Mouse (Mus musculus) megakaryocyte, embryonic 14.5 days (primary cell): ENCODE measurements around the gene Phf23.

Source experiments
- FLI1 ChIP-seq: IDR thresholded peaks from 2 replicates; pipeline ENCODE4 v1.6.1; 2012; ENCODE audit warnings: low read length, inconsistent platforms, mixed read lengths
- GATA1 ChIP-seq: IDR thresholded peaks from 3 replicates; pipeline ENCODE4 v1.6.1; 2012; ENCODE audit warnings: mixed read lengths, low read length, inconsistent platforms, borderline replicate concordance

DNA sequence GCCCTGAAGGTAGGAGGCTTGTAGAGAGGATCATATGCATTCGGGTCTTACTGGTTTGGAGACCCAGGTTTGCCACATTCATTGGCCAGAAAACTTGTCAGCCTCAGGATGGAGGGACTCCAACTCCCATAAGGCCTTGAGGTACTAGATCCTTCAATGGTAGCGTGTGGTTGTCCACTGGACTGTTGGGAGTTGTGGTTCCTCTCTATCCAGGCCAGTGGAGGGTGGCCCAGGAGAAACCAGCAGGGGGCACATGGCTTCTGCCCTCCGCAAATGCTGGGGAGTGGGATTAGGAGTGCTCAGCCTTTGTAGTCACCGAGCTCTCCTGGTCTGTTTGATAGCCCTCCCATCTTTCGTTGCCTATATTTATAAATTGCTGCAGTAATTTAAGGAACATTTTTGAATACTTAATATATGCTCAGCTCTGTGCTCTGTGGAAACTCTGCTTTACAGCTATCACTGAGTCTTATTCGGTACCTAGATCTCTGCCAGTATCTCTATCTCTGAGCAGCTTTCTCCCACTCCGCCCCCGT lies 25.2 kb downstream of the Phf23 start:
- TF ChIP-seq GATA1 (no peak), FLI1 (no peak)
